Mouse (Mus musculus) limb, embryonic 10.5 days (tissue): ENCODE data around the gene Chsy1. TPM values are rescaled to one million over a fixed set of nuclear protein-coding genes. Genes with fewer than 3 reads are reported as not detected.

Source experiments
- DNase-seq: peaks from one replicate; pipeline ENCODE4 v3.0.0-alpha.2; 2017; ENCODE audit warnings: low spot score
- H3K27ac ChIP-seq: fragments of 300-500 bp; sonication (generic); 2 replicates; pipeline ENCODE4 v1.5.1; 2016; ENCODE audit warnings: mild to moderate bottlenecking
- H3K27me3 ChIP-seq: fragments of 300-500 bp; sonication (generic); 2 replicates; pipeline ENCODE4 v1.6.1; 2016; ENCODE audit warnings: low read depth, mild to moderate bottlenecking; ENCODE audit not compliant: poor library complexity, severe bottlenecking
- H3K36me3 ChIP-seq: fragments of 300-500 bp; sonication (generic); 2 replicates; pipeline ENCODE4 v1.6.1; 2016; ENCODE audit warnings: mild to moderate bottlenecking, moderate library complexity
- H3K4me1 ChIP-seq: fragments of 300-500 bp; sonication (generic); 2 replicates; pipeline ENCODE4 v1.6.1; 2016
- H3K4me3 ChIP-seq: fragments of 300-500 bp; sonication (generic); 2 replicates; pipeline ENCODE4 v1.5.1; 2016; ENCODE audit warnings: mild to moderate bottlenecking, moderate library complexity
- H3K9me3 ChIP-seq: fragments of 300-500 bp; sonication (generic); replicated peaks from 2 replicates; pipeline ENCODE4 v1.6.1; 2016; ENCODE audit warnings: mild to moderate bottlenecking
- WGBS: fragments of 180-500 bp; shearing (Covaris S2); methylation state at CpG from one replicate; pipeline ENCODE4 v1.1.7; 2016; 5-methylcytosine and 5-hydroxymethylcytosine counted together
- polyA plus RNA-seq: library from polyadenylated mRNA; unstranded; fragments of >200 nt; fragmentation: Nextera tagmentation; extraction: Ambion mirVana; gene quantifications from 2 replicates; pipeline ENCODE4 v1.2.1, GENCODE M21; 2016

Gene Chsy1
- 12.9 and 14.8 TPM in 2 replicates for polyA plus RNA-seq

GRCm38 (mm10) chr7:66108961-66109854 lies at the start of gene Chsy1:
Chsy1 (plus strand) TSS chr7:66109515.
- Histone ChIP-seq H3K4me3 (peak within 1 kb of the TSS; percentile 98), H3K4me1 (peaks cover 19% of the 10 kb centered on the region), H3K9me3 (no peaks in the 10 kb centered on the region), H3K36me3 (peaks cover 7% of the 10 kb centered on the region), H3K27ac (peak within 1 kb of the TSS; percentile 98), H3K27me3 (no peaks in the 10 kb centered on the region)
- DNase-seq = peak; percentile 93
- 10% methylated on average over 120 of the region's 123 CpGs for WGBS

GRCm38 (mm10) chr7:66060066-66060956 lies 49.0 kb upstream of the Chsy1 start:
- peaks cover 15% of the 10 kb centered on the region for H3K4me1 ChIP-seq
- peak overlapping the region; percentile 95 for H3K27ac ChIP-seq
- peaks cover 33% of the 10 kb centered on the region for H3K36me3 ChIP-seq
- no peaks in the 10 kb centered on the region; the same call in 1 of the 2 replicates for H3K27me3 ChIP-seq
- under 1% methylated on average over 64 of the region's 64 CpGs for WGBS
- H3K4me3 ChIP-seq = peak overlapping the region; percentile 98
- H3K9me3 ChIP-seq = no peaks in the 10 kb centered on the region
- DNase-seq = peak; percentile 94

- 2% methylated on average over 14 of the region's 14 CpGs for WGBS
- peaks cover 15% of the 10 kb centered on the region for H3K4me1 ChIP-seq
- H3K9me3 ChIP-seq = no peaks in the 10 kb centered on the region
- no peak for DNase-seq
- H3K36me3 ChIP-seq = peaks cover 41% of the 10 kb centered on the region
- H3K27me3 ChIP-seq = no peaks in the 10 kb centered on the region; the same call in 1 of the 2 replicates
- H3K4me3 ChIP-seq = peak overlapping the region; percentile 98
- H3K27ac ChIP-seq = peak overlapping the region; percentile 95
Observed at GRCm38 (mm10) chr7:66061057-66061456, 48.3 kb upstream of the Chsy1 start.

GRCm38 (mm10) chr7:66076411-66076810 lies 32.9 kb upstream of the Chsy1 start:
- Histone ChIP-seq H3K4me3 (no peak overlapping the region), H3K27ac (no peak overlapping the region), H3K9me3 (no peaks in the 10 kb centered on the region), H3K27me3 (no peaks in the 10 kb centered on the region), H3K4me1 (peaks cover 17% of the 10 kb centered on the region), H3K36me3 (peaks cover 67% of the 10 kb centered on the region)
- DNase-seq = no peak
- WGBS = 86% methylated on average over 2 of the region's 2 CpGs

GRCm38 (mm10) chr7:66079364-66080230 lies 29.7 kb upstream of the Chsy1 start, which contains the start of gene Selenos:
Selenos (plus strand) TSS chr7:66079649.
- peak; percentile 94 for DNase-seq
- peaks cover 17% of the 10 kb centered on the region for H3K4me1 ChIP-seq
- WGBS = under 1% methylated on average over 65 of the region's 65 CpGs
- peak within 1 kb of the TSS; percentile 65 for H3K4me3 ChIP-seq
- H3K27me3 ChIP-seq = no peaks in the 10 kb centered on the region
- H3K36me3 ChIP-seq = peaks cover 68% of the 10 kb centered on the region
- no peaks in the 10 kb centered on the region for H3K9me3 ChIP-seq
- H3K27ac ChIP-seq = peak within 1 kb of the TSS; percentile 81

- peaks cover 17% of the 10 kb centered on the region for H3K4me1 ChIP-seq
- peak overlapping the region; percentile 81 for H3K27ac ChIP-seq
- H3K27me3 ChIP-seq = no peaks in the 10 kb centered on the region
- peaks cover 68% of the 10 kb centered on the region for H3K36me3 ChIP-seq
- H3K4me3 ChIP-seq = peak overlapping the region; percentile 65
- H3K9me3 ChIP-seq = no peaks in the 10 kb centered on the region
- no peak for DNase-seq
- WGBS = 52% methylated on average over 5 of the region's 5 CpGs
Observed at GRCm38 (mm10) chr7:66080231-66080613, 29.1 kb upstream of the Chsy1 start.

GRCm38 (mm10) chr7:66083757-66084156 lies 25.6 kb upstream of the Chsy1 start:
- 94% methylated on average over 6 of the region's 6 CpGs for WGBS
- Histone ChIP-seq H3K36me3 (peaks cover 77% of the 10 kb centered on the region), H3K27me3 (no peaks in the 10 kb centered on the region), H3K4me1 (peaks cover 13% of the 10 kb centered on the region), H3K9me3 (no peaks in the 10 kb centered on the region), H3K27ac (no peak overlapping the region), H3K4me3 (no peak overlapping the region)
- DNase-seq = no peak

GRCm38 (mm10) chr7:66084546-66084945 lies 24.8 kb upstream of the Chsy1 start:
- H3K9me3 ChIP-seq = no peaks in the 10 kb centered on the region
- H3K27me3 ChIP-seq = no peaks in the 10 kb centered on the region
- H3K4me1 ChIP-seq = peaks cover 10% of the 10 kb centered on the region
- H3K4me3 ChIP-seq = no peak overlapping the region
- H3K36me3 ChIP-seq = peaks cover 85% of the 10 kb centered on the region
- no peak for DNase-seq
- 90% methylated on average over 7 of the region's 7 CpGs for WGBS
- no peak overlapping the region for H3K27ac ChIP-seq

- Histone ChIP-seq H3K4me1 (no peaks in the 10 kb centered on the region), H3K9me3 (no peaks in the 10 kb centered on the region), H3K4me3 (no peak overlapping the region), H3K27me3 (no peaks in the 10 kb centered on the region), H3K36me3 (peaks cover 99% of the 10 kb centered on the region), H3K27ac (no peak overlapping the region)
- DNase-seq = no peak
- WGBS = 91% methylated on average over 4 of the region's 4 CpGs
Observed at GRCm38 (mm10) chr7:66087652-66088051, 21.7 kb upstream of the Chsy1 start.

GRCm38 (mm10) chr7:66088077-66088476 lies 21.2 kb upstream of the Chsy1 start:
- peaks cover 95% of the 10 kb centered on the region for H3K36me3 ChIP-seq

GRCm38 (mm10) chr7:66090676-66091190 lies 18.6 kb upstream of the Chsy1 start:
- Histone ChIP-seq H3K4me3 (no peak overlapping the region), H3K9me3 (no peaks in the 10 kb centered on the region), H3K36me3 (peaks cover 71% of the 10 kb centered on the region), H3K4me1 (no peaks in the 10 kb centered on the region), H3K27me3 (no peaks in the 10 kb centered on the region), H3K27ac (no peak overlapping the region)
- 89% methylated on average over 11 of the region's 11 CpGs for WGBS
- DNase-seq = no peak

More at GRCm38 (mm10) chr7:66088077-66088476, 21.2 kb upstream of the Chsy1 start:
- DNase-seq = no peak
- Histone ChIP-seq H3K4me1 (no peaks in the 10 kb centered on the region), H3K9me3 (no peaks in the 10 kb centered on the region), H3K4me3 (no peak overlapping the region), H3K27ac (no peak overlapping the region), H3K27me3 (no peaks in the 10 kb centered on the region)
- WGBS = 89% methylated on average over 2 of the region's 2 CpGs

- Histone ChIP-seq H3K4me3 (no peak overlapping the region), H3K27me3 (no peaks in the 10 kb centered on the region), H3K36me3 (peaks cover 63% of the 10 kb centered on the region), H3K27ac (no peak overlapping the region), H3K9me3 (no peaks in the 10 kb centered on the region), H3K4me1 (no peaks in the 10 kb centered on the region)
- DNase-seq = no peak
- 85% methylated on average over 7 of the region's 7 CpGs for WGBS
Observed at GRCm38 (mm10) chr7:66091553-66091952, 17.8 kb upstream of the Chsy1 start.
